Mouse (Mus musculus) testis, postnatal 10 days (tissue): Measurements from ENCODE around the gene Clic3.

Experiments
- DNase-seq: peaks from one replicate; pipeline ENCODE4 v3.0.0; 2021; ENCODE audit warnings: low spot score

The Clic3 gene

DNA sequence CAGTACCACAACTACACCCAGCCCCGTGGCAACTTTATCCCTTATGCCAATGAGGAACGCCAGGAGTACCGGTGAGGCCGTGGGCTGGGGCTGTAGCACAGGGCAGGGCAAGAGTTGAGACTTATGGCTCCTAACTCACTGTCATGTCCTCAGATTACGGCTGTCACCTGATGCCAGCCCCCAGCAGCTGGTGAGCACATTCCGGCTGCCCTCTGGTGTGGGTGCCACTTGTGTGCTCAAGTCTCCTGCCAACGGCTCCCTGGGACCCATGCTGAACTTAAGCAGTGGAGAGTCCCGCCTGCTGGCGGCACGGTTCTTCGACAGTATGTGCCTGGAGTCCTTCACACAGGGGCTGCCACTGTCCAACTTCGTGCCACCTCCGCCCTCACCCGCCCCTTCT, 14.0 kb upstream of the Clic3 start:
- DNase-seq = no peak

- DNase-seq = no peak
Observed at GRCm38 (mm10) chr2:25450853-25451647, 5.6 kb upstream of the Clic3 start.

GRCm38 (mm10) chr2:25452951-25453350, 3.7 kb upstream of the Clic3 start:
- DNase-seq = no peak

DNA sequence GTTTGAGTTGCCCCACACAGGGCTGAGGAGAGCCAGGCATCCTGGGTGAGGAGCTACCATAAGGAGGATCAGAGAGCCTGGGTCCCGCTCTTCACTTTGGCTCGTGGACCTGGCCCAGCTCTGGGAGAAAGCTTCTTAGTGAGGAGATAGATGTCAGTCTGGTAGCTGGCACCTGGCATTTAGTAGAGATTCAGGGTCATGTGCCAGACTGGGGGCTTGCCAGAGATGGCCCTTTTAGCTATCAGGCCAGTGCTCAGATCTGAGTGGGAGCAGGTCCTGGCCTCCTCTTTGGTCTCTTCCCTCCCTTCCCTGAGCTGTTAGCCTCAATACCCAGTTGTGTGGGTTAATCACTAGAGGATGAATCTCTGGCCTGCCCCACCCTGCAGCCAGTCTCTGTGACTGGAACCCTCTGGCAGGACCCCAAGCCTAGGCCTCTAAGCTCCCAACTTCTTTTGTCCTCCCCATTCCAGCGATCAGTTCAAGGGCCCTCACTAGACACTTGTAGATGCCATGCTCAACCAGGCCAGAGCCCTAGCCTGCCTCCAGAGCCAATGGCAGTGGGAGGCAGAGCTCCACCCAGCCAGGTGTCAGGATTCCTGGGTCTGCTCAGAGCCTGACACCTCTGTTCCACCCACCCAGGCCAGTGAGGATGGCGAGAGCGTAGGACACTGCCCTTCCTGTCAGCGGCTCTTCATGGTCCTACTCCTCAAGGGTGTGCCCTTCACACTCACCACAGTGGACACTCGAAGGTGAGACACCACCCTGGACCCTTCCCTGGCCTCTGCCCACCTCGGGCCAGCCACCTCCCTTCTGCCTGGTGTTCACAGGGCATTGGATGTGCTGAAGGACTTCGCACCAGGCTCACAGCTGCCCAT, 621 bp downstream of the Clic3 start:
- DNase-seq = no peak

- peak; percentile 74 for DNase-seq
Observed at GRCm38 (mm10) chr2:25458911-25459310, 2.3 kb downstream of the Clic3 start.

- DNase-seq = peak; percentile 62
Observed at GRCm38 (mm10) chr2:25460135-25460534, 3.5 kb downstream of the Clic3 start.

- DNase-seq = peak; percentile 89
Observed at GRCm38 (mm10) chr2:25460551-25461309, 4.1 kb downstream of the Clic3 start, which contains the start of gene Paxx. TSS of gene Paxx (minus strand) at chr2:25461094.

DNA sequence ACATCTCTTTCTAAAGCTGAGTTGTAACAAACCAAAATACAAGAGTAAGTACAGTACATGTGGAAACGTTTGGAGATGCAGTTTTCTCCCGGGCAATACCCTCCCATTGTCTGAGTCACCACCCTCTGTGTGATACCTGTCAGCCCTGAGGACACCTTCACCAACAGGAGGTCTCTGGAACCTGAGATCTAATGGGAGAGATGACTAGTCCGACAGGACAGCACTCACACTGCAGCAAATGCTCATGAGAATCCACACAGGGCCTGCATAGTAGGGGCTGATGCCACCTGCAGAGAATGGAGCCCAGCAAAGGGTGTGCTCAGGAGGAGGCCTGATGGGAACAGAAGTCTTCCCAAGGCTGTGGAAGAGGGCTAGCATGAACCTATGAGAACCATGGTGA, 4.8 kb downstream of the Clic3 start:
- DNase-seq = no peak

- DNase-seq = no peak
Observed at GRCm38 (mm10) chr2:25463630-25464029, 7.0 kb downstream of the Clic3 start.

- no peak for DNase-seq
Observed at GRCm38 (mm10) chr2:25465256-25465655, 8.6 kb downstream of the Clic3 start.

- DNase-seq = no peak
Observed at GRCm38 (mm10) chr2:25465816-25466635, 9.4 kb downstream of the Clic3 start.

DNA sequence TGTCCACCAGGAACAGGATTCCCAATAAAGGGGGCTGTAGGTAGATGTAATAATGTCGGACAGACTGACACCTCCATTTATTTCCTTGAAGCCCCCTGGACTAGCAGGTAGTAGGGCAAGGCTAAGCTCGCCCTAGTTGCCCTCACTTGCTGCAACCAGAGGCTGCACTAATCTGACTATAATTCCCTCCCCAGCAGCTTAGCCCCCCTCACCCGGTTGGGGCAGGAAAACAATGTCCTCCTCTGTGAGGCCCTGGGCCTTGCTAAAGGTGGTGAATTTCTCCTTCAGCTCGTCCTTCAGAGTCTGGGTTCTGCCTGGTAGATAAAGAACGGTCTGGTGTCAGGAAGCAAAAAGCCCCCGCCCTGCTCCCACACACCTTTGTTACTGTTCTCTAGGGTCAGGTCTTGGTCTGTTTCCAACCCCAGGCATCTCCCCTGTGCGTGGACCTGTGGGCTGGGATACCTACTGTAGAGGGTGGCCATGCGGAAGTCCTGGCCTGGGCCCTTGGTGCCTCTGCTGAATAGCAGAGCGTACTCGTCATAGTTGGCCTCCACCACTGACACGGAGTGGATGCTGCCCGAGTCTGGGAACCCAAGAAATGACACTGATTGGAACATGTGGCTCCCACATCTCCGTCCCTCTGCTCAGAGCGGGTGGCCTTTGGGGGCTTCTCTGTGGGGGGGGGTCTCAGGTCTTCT, 11.1 kb downstream of the Clic3 start:
- DNase-seq = peak; percentile 63

DNA sequence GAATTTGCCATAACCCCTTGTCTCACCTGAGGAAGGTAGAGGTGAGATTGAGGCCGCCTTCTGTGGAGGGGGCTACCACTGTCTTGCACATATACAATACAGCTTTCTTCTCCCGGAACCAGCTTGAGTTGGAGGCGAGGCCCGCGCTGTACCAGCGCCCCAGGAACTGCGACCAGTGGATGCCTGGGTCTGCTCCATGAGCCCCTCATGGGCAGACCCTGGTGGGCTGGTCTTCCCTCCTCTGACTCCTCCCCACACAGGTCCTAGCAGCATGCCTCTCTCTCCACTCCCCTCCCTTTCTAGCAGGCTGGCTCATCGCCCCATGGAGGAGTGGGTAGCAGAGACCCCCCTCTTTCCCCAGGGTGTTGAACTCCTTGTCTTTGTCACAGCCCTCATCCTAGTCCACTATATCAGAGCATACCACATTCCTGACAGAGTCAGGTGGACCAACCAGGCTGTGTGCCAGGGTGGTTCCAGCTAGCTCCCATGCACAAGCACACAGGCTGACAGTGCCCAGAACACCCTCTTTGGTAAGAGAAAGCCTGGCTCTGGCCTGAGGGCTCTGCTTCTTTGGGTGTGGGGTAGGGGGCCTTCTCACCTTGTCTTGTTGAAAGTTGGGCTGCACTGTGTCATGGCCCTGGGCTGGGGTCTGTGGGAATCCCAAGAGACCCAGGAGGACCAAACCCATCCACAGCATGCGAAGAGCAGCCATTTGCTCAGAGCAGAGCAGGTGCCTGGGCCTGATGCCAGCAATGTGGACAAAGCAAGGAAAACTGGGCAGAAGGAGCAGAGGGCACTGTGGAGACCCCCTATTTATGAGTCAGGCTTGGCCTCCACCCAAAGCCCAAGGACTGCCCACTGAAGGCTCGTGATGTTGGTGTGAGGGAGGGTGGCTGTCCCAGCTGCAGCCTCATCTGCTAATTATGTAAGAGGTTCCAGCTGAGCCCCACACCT, 12.6 kb downstream of the Clic3 start:
- peak; percentile 70 for DNase-seq

GRCm38 (mm10) chr2:25469969-25470368, 13.3 kb downstream of the Clic3 start, which contains the start of gene Ptgds:
TSS of gene Ptgds (minus strand) at chr2:25470046.
- DNase-seq = no peak

- no peak for DNase-seq
Observed at GRCm38 (mm10) chr2:25472550-25472949, 15.9 kb downstream of the Clic3 start.

DNA sequence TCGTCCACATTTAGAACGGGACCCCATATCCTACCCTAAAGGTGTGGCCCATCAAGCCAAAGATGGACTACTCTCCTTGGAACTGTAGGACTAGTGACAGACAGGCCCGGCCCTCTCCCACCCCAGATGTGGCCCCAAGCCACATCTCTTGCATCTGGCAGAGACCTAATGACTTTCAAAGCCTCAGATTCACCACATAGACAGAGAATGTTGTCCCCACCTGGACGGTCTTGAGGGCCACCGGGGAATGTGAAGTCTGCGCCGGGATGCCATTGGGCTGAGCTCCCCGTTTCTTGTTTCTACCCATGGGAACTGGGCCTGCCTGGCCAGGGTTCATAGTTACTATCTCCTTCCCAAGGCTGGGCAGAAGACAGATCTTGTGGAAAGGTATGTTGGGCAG, 20.9 kb downstream of the Clic3 start:
- no peak for DNase-seq

- peak; percentile 71 for DNase-seq
Observed at GRCm38 (mm10) chr2:25477967-25478675, 21.5 kb downstream of the Clic3 start.

DNA sequence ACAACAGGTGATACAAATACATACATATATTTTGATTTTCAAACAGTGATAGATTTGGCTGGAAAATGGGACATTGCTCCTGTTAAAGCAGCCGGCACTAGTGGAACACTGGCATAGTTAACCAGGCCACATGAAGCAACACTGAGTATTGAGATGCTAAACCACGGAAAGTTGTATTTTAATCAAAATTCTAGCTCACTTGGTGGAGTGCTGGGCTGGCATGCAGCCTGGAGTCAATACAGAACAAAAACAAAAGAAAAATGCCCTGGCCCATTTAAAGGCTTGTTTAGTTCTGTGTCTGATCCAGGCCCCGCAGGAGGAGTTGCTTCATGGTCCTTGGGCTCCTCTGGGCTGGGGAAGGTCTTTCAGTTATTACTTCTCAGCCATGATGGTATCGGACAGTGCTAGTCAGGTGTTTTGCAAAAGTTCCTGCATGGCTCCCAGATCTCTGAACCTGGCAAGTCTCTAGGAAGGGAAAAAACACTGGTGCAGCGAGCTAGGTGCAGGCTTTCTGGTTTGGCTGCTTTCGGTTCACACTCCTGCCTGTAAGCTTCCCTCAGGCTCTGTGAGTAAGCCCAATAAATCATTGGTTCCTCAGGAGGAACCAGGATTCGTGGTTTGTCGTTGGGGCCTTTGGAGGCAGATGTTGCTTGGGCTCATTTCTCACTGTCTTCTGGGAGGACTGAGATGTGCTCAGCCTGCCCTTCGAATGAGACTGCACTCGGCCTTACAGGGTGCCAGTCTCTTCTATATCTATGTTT, 23.1 kb downstream of the Clic3 start:
- no peak for DNase-seq
